Mouse (Mus musculus) MN1 (cell line): ENCODE data around the gene Gm21425.
"Not testable (repeated sequence)": the region's sequence is repeated elsewhere in the genome, so short reads cannot be mapped to it uniquely, and the experiment has no call there.

ENCODE experiments used
- DNase-seq: peaks from one replicate; pipeline ENCODE4 v3.0.0-alpha.2; 2016; ENCODE audit warnings: low spot score

The Gm21425 gene

DNA sequence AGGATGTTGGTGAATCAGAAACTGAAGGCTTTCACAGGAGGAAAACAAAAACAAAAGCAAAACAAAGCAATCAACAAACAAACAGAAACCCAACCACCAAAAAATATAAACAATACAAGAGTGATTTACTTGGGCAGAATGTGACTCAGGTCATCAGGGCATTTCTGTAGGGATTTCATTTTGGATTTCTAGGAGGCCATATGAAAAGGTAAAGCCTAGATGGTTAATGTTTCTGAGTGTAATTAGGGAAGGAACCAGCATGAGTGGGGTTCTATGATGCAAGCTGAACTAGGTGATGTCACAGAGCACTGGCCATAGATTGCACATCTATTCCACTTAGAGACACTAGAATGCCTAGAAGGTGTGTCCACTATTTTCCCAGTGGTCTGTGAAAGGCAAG, at the start of gene Gm21425:
Gene Gm21425, plus strand, starts transcription at position 301 of the 400 bp plus-strand sequence.
- DNase-seq: not testable (repeated sequence)

GRCm38 (mm10) chrY:13133392-13133791, 28.4 kb upstream of the Gm21425 start, which contains the start of gene Gm21891:
TSS of gene Gm21891 (minus strand) at chrY:13133492.
- DNase-seq: not testable (repeated sequence)
